9 mouse cellular contexts compared by ENCODE assay signal in the genomic region with DNA sequence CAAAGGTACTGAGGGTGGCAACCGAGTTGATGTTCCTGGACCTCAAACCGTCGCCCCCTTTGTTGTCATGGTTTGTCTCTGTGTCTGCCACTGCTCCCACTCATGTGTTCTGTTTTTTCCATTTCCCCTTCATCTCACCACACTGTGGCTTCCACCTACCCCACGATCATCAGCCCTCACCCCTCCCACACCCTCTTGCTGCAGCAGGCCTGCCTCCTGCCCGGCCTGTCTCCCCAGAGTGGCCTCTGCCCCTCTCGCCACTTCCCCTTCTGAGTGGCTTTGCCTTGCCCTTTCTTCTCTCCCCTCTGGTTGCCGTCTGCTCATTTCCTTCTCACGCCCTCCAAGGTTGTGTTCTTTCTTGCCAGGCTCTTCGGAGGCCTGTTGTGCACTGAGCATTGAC.
DNase-seq lines count a peak whose midpoint lies in the region; ATAC-seq and TF ChIP-seq lines count a peak whose summit lies in the region.
"Had no signal": no experiment of that assay in that cellular context is flagged by ENCODE, and none has a peak within 500 bp of the region (broad histone marks: within the 10 kb centered on the region; RNA-seq: fewer than 3 reads in every experiment).

No protein-coding gene starts in this region.

- DNase-seq in cerebellum, adult 2 months: no peak
- DNase-seq in right cerebral cortex, postnatal 10 days (ENCODE audit: low spot score in 2 of 2): peak; percentile 48 to 53
- no peak for DNase-seq in right cerebral cortex, postnatal 14 days
- DNase-seq in lung, postnatal 0 days (ENCODE audit: low spot score): peak; percentile 45
- DNase-seq in cerebellum, adult 11 months: no peak
- no peak for DNase-seq in c-Kit-positive CD71-positive TER-119-positive erythroid progenitor cells, embryonic 14.5 days (ENCODE audit: low spot score)

- peak overlapping the region; percentile 79 for H3K27ac ChIP-seq in cerebellum, adult 2 months (ENCODE audit: insufficient read depth, low read length)
- H3K27ac ChIP-seq in lung, postnatal 0 days (ENCODE audit: low read length): no peak overlapping the region
- peak overlapping the region; percentile 64 for H3K27ac ChIP-seq in stomach, embryonic 15.5 days

- TF ChIP-seq POLR2A in cerebellum, adult 2 months (IDR thresholded peaks at IDR 0.05; ENCODE audit: borderline replicate concordance, insufficient read depth, low read length): no peak

- no peak overlapping the region for H3K4me2 ChIP-seq in lung, postnatal 0 days (replicated peaks; ENCODE audit: low read depth, low read length)
- H3K4me2 ChIP-seq in stomach, embryonic 15.5 days: no peak overlapping the region

- 49% methylated on average over 9 of the region's 9 CpGs for WGBS in cerebellum, adult 2 months
- WGBS in lung, postnatal 0 days: 37% methylated on average over 9 of the region's 9 CpGs
- WGBS in stomach, embryonic 15.5 days: 53% methylated on average over 9 of the region's 9 CpGs

- no peak overlapping the region for H3K4me3 ChIP-seq in cerebellum, adult 2 months (replicated peaks; ENCODE audit: insufficient read depth, low read depth, low read length)
- no peak overlapping the region for H3K4me3 ChIP-seq in lung, postnatal 0 days (ENCODE audit: low read depth, low read length)
- H3K4me3 ChIP-seq in stomach, embryonic 15.5 days (replicated peaks): no peak overlapping the region

- H3K9ac ChIP-seq in lung, postnatal 0 days (replicated peaks; ENCODE audit: low read depth): no peak overlapping the region
- H3K9ac ChIP-seq in stomach, embryonic 15.5 days: no peak overlapping the region

- no peak for TF ChIP-seq EP300 in lung, postnatal 0 days (IDR thresholded peaks at IDR 0.05)

- H3K9me3 ChIP-seq in lung, postnatal 0 days (ENCODE audit: low read length): no peaks in the 10 kb centered on the region
- no peaks in the 10 kb centered on the region for H3K9me3 ChIP-seq in stomach, embryonic 15.5 days

- no peak for ATAC-seq in cerebellum, adult (ENCODE audit: insufficient number of reproducible peaks, low FRiP score, low TSS enrichment)
- ATAC-seq in lung, postnatal 0 days: 0 out of 2 replicates have a peak, but pooled peaks have one; percentile 21
- ATAC-seq in stomach, embryonic 15.5 days (ENCODE audit: insufficient read depth, low FRiP score, low read depth): no peak

- peaks cover 72% of the 10 kb centered on the region for H3K4me1 ChIP-seq in cerebellum, adult 2 months (ENCODE audit: control insufficient read depth, insufficient read depth, low read length)
- peaks cover 5% of the 10 kb centered on the region; the same call in 1 of the 2 replicates for H3K4me1 ChIP-seq in lung, postnatal 0 days (ENCODE audit: insufficient read depth, low read depth, low read length)
- peaks cover 23% of the 10 kb centered on the region for H3K4me1 ChIP-seq in stomach, embryonic 15.5 days

- H3K36me3 ChIP-seq in lung, postnatal 0 days (ENCODE audit: insufficient read depth, low read length): no peaks in the 10 kb centered on the region
- H3K36me3 ChIP-seq in stomach, embryonic 15.5 days: no peaks in the 10 kb centered on the region

- H3K27me3 ChIP-seq in cerebellum, adult 2 months (ENCODE audit: control insufficient read depth, insufficient read depth, low read length): no peaks in the 10 kb centered on the region
- H3K27me3 ChIP-seq in lung, postnatal 0 days (replicated peaks; ENCODE audit: insufficient read depth, low read length): 0 out of 2 replicates have a peak, but pooled peaks cover 3% of the 10 kb centered on the region
- H3K27me3 ChIP-seq in stomach, embryonic 15.5 days (replicated peaks): no peaks in the 10 kb centered on the region
- H3K27me3 ChIP-seq: CH12.LX had no signal

- TF ChIP-seq CTCF in cerebellum, adult 2 months (IDR thresholded peaks at IDR 0.05; ENCODE audit: borderline replicate concordance, insufficient read depth, low read depth, low read length): no peak
- TF ChIP-seq CTCF in lung, postnatal 0 days (IDR thresholded peaks at IDR 0.05): no peak

Comparison
In these comparisons a context has a peak if more than half of its experiments do, and no peak if none do; other contexts are left out.
1. DNase-seq: peak in right cerebral cortex, postnatal 10 days (2 of 2) and lung, postnatal 0 days (single experiment); none in cerebellum, adult 2 months (0 of 2), right cerebral cortex, postnatal 14 days (single experiment), cerebellum, adult 11 months (single experiment) and c-Kit-positive CD71-positive TER-119-positive erythroid progenitor cells, embryonic 14.5 days (single experiment).